Mouse (Mus musculus): ENCODE measurements around the gene Alppl2.

Alppl2 gene

GRCm38 (mm10) chr1:87089828-87090227 is at the start of gene Alppl2:
Gene Alppl2, minus strand, starts transcription at chr1:87089928.
- in situ Hi-C loops (cut with MboI; ENCODE audit: low sequenced_read_pairs): no loop called here

- in situ Hi-C loops (cut with MboI; ENCODE audit: low sequenced_read_pairs): no loop called here
These were observed 42.1 kb upstream of the Alppl2 start for GRCm38 (mm10) chr1:87131803-87132202.

DNA sequence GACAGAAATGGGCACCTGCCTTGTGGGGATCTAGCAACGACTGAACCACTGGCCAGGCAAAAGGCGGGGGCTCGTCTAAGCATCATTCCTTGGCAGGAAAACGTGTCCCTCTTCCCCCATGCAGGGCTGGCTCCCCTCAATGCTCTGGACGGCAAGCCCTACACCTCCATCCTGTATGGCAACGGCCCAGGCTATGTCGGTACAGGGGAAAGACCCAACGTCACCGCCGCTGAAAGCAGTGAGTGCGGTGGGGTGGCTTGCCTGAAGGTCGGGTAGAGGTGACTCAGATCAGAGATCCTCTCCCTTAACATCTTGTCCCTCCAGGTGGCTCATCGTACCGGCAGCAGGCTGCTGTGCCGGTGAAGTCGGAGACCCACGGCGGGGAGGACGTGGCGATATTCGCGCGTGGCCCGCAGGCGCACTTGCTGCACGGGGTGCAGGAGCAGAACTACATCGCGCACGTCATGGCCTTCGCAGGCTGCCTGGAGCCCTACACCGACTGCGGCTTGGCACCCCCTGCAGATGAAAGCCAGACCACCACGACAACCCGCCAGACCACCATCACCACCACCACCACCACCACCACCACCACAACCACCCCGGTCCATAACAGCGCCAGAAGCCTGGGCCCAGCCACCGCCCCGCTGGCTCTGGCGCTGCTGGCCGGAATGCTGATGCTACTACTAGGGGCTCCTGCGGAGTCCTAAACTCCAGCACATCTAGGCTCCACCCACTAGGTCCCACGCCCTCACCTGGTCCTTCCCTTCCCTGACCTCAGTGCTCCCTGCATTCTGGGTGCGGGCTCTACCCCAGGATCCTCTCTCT is 37.7 kb upstream of the Alppl2 start:
- in situ Hi-C loops (cut with MboI; ENCODE audit: low sequenced_read_pairs): no loop called here

GRCm38 (mm10) chr1:87124673-87125072 is 34.9 kb upstream of the Alppl2 start, which contains the start of gene Akp3:
Gene Akp3, plus strand, starts transcription at chr1:87124973.
- in situ Hi-C loops (cut with MboI; ENCODE audit: low sequenced_read_pairs): no loop called here

- in situ Hi-C loops (cut with MboI; ENCODE audit: low sequenced_read_pairs): no loop called here
These were observed 25.1 kb upstream of the Alppl2 start for GRCm38 (mm10) chr1:87114784-87115183.

DNA sequence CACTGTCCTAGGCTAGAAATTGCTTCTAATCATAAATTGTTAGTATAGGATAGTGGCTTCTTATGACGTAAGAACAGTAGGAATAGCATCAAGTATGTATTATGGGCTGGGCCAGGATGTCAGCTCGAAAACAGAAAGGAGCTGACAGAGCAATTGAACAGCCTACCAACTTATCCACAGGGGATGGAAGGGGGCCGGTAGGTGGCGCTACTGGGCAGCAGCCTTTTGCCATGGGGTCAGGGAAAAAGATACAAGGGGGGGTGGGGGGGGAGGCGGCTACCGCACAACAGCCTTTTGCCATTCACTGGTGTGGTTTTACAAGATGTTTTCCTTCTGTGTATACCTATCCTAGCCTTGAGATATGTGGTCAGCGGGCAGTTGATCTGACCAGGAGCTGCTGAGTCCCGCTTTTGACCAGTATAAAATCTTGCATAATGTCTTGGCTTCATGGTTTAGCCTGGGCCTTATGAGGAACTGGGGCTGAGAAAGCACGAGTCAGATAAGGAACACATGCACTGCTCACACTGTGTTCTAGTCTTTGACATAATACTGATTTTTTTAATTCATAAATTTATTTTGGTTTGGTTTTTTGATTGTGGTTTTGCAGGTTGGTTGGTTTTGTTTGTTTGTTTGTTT is 22.1 kb upstream of the Alppl2 start:
- in situ Hi-C loops (cut with MboI; ENCODE audit: low sequenced_read_pairs): no loop called here

GRCm38 (mm10) chr1:87108564-87108963 is 18.8 kb upstream of the Alppl2 start:
- in situ Hi-C loops (cut with MboI; ENCODE audit: low sequenced_read_pairs): no loop called here

- in situ Hi-C loops (cut with MboI; ENCODE audit: low sequenced_read_pairs): no loop called here
These were observed 16.8 kb upstream of the Alppl2 start for GRCm38 (mm10) chr1:87106536-87106935.

GRCm38 (mm10) chr1:87103936-87104335 is 14.2 kb upstream of the Alppl2 start:
- in situ Hi-C loops (cut with MboI; ENCODE audit: low sequenced_read_pairs): no loop called here

GRCm38 (mm10) chr1:87102114-87102513 is 12.4 kb upstream of the Alppl2 start:
- in situ Hi-C loops (cut with MboI; ENCODE audit: low sequenced_read_pairs): no loop called here

DNA sequence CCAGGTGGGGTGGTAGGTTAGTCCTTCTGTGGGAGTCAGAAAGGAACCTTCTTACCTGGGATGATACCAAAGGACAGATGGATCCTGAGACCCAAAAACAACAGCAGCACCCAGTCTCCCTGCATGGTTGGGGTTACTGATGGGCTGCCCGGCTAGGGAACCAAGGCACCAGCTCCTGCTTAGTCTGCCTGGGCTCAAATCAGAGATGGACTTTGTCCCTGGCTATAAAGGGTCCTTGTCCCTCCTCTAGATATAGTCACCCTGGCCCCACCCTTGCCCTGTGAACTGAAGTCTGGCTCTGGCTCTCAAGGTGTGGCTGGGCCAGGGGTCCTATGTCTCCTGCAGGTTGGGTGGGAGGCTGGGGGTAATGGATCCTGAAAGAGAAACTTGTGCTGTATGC is 11.7 kb upstream of the Alppl2 start, which contains the start of gene Alpi:
Gene Alpi, minus strand, starts transcription at position 196 of the 400 bp plus-strand sequence.
- in situ Hi-C loops (cut with MboI; ENCODE audit: low sequenced_read_pairs): no loop called here

- in situ Hi-C loops (cut with MboI; ENCODE audit: low sequenced_read_pairs): no loop called here
These were observed 8.7 kb upstream of the Alppl2 start for GRCm38 (mm10) chr1:87098358-87098975.

- in situ Hi-C loops (cut with MboI; ENCODE audit: low sequenced_read_pairs): no loop called here
These were observed 5.9 kb upstream of the Alppl2 start for GRCm38 (mm10) chr1:87095642-87096041.

GRCm38 (mm10) chr1:87089251-87089650 is 477 bp downstream of the Alppl2 start:
- in situ Hi-C loops (cut with MboI; ENCODE audit: low sequenced_read_pairs): no loop called here

DNA sequence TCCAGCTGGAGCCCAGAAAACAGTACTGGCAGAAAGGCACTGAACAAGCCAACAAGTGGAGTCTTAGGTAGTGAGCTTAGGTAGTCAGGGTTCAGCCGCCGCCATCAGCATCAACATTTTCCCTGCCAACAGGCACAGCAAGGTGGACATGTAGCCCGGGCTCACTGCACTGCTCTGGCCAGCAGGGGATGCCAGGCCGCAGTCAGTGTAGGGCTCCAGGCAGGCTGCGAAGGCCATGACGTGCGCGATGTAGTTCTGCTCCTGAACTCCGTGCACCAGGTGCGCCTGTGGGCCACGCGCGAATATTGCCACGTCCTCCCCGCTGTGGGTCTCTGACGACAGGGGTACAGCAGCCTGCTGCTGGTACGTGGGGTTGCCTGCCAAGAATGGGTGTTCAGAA is 2.8 kb downstream of the Alppl2 start:
- in situ Hi-C loops (cut with MboI; ENCODE audit: low sequenced_read_pairs): no loop called here

DNA sequence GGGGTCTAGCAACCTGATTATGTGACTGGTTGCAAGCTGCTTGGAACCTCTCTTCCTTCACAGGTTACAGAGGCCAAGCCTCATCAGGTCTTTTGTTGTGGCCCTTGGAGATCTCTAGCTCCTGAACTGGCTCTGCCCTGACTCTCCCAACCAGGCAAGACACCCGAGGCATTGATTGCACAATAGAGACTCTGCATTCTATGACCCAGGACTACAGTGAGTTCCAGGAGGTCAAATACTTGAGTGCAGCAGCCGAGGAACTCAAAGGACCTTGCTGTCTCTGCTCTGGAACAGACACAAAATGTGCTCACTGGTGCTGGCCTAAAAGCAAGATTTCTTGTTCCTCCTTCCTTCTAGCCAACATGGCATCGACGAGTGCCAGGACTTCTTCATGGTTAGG is 3.5 kb downstream of the Alppl2 start:
- in situ Hi-C loops (cut with MboI; ENCODE audit: low sequenced_read_pairs): no loop called here

GRCm38 (mm10) chr1:87073776-87074175 is 16.0 kb downstream of the Alppl2 start:
- in situ Hi-C loops (cut with MboI; ENCODE audit: low sequenced_read_pairs): no loop called here

GRCm38 (mm10) chr1:87070720-87071119 is 19.0 kb downstream of the Alppl2 start:
- in situ Hi-C loops (cut with MboI; ENCODE audit: low sequenced_read_pairs): no loop called here

- in situ Hi-C loops (cut with MboI; ENCODE audit: low sequenced_read_pairs): no loop called here
These were observed 28.8 kb downstream of the Alppl2 start for GRCm38 (mm10) chr1:87060913-87061312.

DNA sequence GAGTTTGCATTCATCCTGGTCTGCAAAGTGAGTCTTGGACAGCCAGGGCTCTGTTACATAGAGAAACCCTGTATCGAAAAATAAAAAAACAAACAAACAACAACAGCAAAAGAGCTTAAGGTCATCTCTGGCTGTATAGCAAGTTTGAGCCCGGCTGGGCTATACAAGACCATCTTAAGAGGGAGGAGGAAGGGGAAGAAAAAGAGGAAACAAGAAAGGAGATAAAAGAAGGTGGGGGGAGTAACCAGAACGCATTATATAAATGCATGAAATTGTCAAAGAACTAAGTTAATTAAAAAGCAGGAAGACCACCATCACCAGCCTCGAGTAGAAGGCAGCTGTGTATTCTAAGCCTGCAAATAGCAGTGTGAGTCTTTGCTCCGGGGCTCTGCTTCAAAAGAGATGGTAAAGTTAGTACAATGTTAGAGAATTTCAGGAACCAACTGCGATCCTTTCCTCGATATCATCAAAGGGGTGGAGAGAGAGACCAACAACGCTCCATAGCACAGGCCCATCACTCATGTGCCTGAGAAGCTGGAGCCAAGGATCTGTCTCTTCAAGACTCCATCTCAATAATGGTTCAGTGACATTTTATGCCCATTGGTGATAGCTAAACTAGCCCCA is 30.6 kb downstream of the Alppl2 start:
- in situ Hi-C loops (cut with MboI; ENCODE audit: low sequenced_read_pairs): no loop called here

- in situ Hi-C loops (cut with MboI; ENCODE audit: low sequenced_read_pairs): no loop called here
These were observed 32.7 kb downstream of the Alppl2 start for GRCm38 (mm10) chr1:87057075-87057474.

Data from CH12F3 (cell line).